Mouse (Mus musculus) brain, embryonic 18.5 days (tissue): ENCODE data around the gene Micall2.
"Not testable (repeated sequence)": the region's sequence is repeated elsewhere in the genome, so short reads cannot be mapped to it uniquely, and the experiment has no call there.

Experiments
- DNase-seq: peaks from one replicate; pipeline ENCODE4 v3.0.0-alpha.2; 2012; ENCODE audit warnings: low read depth, low spot score

The Micall2 gene

DNA sequence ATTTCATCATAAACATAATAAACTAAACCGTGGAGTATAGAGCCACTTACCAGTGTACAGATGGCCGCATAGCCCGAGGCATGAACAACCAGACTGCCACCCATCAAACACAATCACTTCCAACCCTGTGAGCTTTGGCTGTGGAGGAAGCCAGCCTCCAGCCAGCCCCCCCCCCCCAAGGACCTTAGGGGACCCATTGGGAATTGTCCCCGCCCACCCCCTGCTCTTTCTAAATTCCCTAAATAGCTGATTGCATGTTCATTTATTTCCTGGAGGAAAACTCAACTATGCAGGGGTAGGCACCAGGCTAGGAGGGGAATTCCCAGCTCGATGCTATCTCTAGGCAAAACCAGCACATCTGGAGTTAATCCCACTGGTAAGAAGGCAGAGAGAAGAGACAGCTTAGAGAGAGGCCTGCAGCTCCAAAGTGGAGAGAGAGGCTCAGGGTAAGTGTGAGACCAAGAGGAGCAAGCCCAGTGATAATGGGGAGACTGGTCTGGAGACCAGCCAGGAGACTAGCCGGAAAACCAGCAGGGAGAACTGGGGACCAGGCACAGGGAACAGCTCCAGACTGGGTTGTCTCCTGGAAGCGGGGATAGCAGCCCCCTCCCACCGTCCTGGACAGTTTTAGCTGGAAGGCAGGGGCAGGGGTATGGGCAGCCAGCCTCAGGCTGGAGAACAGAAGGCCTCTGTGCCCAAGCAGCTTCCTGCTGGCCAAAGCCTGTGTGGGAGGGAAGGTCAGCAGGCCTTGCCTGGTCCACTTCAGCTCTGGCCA, 5.2 kb downstream of the Micall2 start:
- no peak for DNase-seq

- DNase-seq = no peak
These were observed 8.9 kb downstream of the Micall2 start for GRCm38 (mm10) chr5:139727261-139727660.

- no peak for DNase-seq
These were observed 9.9 kb downstream of the Micall2 start for GRCm38 (mm10) chr5:139726186-139726585.

- DNase-seq = no peak
These were observed 11.6 kb downstream of the Micall2 start for GRCm38 (mm10) chr5:139724336-139725116.

GRCm38 (mm10) chr5:139723113-139723512, 13.0 kb downstream of the Micall2 start:
- no peak for DNase-seq

DNA sequence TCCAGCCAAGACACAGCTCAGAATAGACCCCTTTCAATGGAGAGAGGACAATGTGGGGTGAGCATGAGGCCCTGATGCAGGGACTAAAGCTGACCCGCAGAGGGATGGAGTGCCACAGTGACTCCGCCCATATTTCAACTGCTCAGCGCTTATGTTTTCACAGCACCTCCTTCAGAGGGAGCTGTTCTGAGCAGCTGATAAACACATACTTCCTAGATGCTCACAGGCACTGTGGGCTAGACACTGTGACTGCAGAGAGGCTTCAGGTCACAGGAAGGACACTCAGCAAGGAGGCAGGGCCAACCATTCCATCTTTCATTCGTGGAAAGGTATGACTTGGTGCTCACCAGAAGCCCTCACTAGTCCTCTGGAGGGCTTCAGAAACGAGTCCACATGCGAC, 13.4 kb downstream of the Micall2 start:
- no peak for DNase-seq

DNA sequence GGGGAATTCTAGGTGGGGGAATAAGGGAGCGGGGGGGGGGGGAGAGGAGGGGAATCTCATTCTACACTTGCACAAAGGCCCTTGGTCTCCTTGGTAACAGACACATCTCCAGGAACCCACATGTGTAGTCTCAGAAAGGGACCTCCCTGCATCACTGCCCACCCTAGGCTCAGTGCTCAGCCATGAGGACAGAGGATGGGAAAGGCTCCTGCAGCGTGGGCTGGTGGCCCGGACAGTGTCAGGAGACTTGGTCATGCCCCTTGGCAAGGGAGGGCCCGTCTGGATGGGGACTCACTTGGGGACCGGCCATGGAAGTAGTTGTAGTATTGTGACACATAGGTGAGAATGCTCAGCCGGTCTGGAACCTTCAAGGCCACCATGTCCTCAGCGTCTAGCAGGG, 17.2 kb downstream of the Micall2 start:
- no peak for DNase-seq

GRCm38 (mm10) chr5:139718540-139718939, 17.6 kb downstream of the Micall2 start:
- DNase-seq = no peak

DNA sequence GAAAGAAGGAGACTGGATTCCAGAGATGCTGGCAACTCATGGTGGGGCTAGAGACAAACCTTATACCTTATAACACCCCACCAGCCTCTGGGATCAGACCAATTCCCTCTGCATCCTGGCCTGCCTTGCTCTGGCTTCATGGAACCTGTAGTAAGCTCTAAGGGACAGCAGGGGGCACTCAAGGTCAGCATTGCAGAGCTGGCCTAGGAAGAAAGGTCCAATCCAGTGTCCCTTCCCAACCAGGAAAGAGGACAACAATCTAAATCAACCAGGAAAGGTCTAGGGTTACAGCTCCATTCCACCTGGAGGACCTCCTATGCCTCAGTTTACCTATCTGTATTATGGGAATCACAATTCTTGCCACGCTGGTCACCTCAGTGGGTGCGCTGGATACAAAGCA, 18.4 kb downstream of the Micall2 start:
- DNase-seq = no peak

GRCm38 (mm10) chr5:139706496-139706895, 29.6 kb downstream of the Micall2 start:
- DNase-seq = no peak

DNA sequence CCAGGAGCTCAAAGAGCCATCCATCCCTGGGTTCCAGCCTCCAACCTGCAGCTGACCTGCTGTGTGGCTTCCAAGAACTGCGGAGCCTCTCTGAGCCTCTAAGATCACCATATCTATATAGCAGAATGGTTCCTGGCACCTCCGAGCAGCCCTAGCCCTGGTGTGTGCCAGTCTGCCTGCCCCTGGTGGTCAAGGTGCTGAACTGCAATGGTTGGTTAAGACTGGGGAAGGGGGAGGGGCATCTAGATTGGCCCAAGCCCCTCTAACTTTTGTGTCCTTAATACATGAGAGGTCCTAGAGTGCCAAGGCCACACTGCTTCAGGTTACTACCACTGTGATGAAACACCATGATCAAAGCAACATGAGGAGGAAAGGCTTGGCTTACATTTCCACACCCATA, 33.2 kb downstream of the Micall2 start:
- DNase-seq = no peak

DNA sequence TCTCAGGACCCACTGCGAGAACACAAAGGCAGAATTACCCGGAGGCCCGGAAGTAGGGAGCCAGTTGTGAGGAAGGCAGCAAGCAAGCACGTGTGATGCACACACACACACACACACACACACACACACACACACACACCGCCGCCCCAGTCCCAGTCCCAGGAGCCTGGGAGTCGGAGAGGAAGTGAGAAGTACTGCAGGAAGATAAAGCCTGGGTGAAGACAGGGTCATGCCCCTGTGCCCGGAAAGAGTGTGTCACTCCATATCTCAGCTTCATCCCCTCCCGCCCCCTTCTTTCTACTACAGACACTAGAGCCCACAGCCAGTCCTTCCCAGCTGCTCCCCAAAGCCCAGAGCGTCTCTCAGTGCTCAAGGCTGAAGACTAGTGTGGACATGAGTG, 33.9 kb downstream of the Micall2 start:
- DNase-seq = no peak

DNA sequence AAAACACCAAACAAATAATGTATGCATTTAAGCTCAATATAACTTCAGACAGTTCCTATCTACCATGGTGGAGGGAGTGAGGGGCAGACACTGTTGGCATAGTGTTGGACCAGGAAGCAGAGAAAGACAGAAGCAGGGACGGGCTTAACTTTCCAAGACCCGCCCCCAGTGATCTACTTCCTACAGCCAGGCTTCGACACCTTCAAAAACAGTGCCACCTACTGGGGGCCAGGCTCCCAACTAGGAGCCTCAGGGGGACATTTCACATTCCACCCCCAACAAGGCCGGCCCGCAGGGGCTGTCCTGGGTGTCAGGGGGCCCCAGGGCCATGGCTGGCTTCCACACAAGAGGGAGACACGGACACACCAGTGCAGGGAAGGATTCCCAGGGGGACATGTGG, 39.2 kb downstream of the Micall2 start:
- DNase-seq = no peak

DNA sequence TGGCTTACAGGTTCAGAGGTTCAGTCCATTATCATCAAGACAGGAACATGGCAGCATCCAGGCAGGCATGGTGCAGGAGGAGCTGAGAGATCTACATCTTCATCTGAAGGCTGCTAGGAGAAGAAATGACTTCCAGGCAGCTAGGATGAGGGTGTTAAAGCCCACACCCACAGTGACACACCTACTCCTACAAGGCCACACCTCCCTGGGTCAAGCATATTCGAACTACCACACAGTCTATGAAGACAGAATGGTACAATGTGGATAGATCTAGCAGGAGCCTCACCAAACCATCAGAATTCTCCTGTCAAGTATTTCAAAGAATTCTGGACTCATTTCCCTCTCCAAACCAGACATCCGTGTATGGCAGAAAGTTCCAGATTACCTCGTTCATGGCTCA, 40.3 kb downstream of the Micall2 start:
- DNase-seq = not testable (repeated sequence)

GRCm38 (mm10) chr5:139694989-139695571, 41.1 kb downstream of the Micall2 start:
- no peak for DNase-seq

- DNase-seq = no peak
These were observed 41.7 kb downstream of the Micall2 start for GRCm38 (mm10) chr5:139694292-139694988.

- DNase-seq = no peak
These were observed 45.3 kb downstream of the Micall2 start for GRCm38 (mm10) chr5:139690791-139691190.

- DNase-seq = no peak
These were observed 47.8 kb downstream of the Micall2 start for GRCm38 (mm10) chr5:139688356-139688755.

GRCm38 (mm10) chr5:139687646-139688045, 48.5 kb downstream of the Micall2 start:
- no peak for DNase-seq

- DNase-seq = no peak
These were observed 49.4 kb downstream of the Micall2 start for GRCm38 (mm10) chr5:139686530-139687249.

DNA sequence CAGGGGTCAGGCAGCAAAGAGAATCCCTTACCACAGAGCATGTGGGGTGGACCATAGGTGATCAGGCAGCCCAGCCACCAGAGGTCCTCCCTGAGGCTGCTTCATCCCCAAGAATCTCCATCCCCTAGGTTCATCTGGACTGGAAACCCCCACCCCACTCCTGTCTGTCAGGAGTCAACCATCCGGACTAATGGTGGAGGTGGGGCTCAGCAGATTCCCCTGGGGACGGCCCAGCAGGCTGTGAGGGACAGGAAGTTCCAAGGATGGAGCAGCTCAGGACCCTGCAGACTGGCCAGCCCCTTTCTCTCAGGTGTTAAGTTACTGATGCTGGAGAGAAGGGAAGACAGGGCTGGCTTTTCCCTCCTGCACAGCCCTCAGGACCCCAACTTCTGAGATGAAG, 52.9 kb downstream of the Micall2 start:
- DNase-seq = no peak
